In genomic region chr3:152457308-152458035, GRCm38 (mm10) we compare ENCODE assay signal across 14 mouse cellular contexts.
DNase-seq lines count a peak whose midpoint lies in the region; ATAC-seq and TF ChIP-seq lines count a peak whose summit lies in the region.
"Had no signal": no experiment of that assay in that cellular context is flagged by ENCODE, and none has a peak within 500 bp of the region (broad histone marks: within the 10 kb centered on the region; RNA-seq: fewer than 3 reads in every experiment).

No protein-coding gene starts in this region.

- WGBS in heart, embryonic 13.5 days: 43% methylated on average over 2 of the region's 2 CpGs
- 36% methylated on average over 2 of the region's 2 CpGs for WGBS in liver, embryonic 15.5 days (ENCODE audit: insufficient replicate concordance)
- 93% methylated on average over 2 of the region's 2 CpGs for WGBS in midbrain, postnatal 0 days

- no peak for TF ChIP-seq CTCF in midbrain, postnatal 0 days (IDR thresholded peaks at IDR 0.05)

- no peak overlapping the region for H3K9ac ChIP-seq in heart, embryonic 13.5 days
- H3K9ac ChIP-seq in liver, embryonic 15.5 days: no peak overlapping the region
- no peak overlapping the region for H3K9ac ChIP-seq in midbrain, postnatal 0 days (replicated peaks; ENCODE audit: low read length, poor library complexity, severe bottlenecking)
- H3K9ac ChIP-seq: embryonic facial prominence, embryonic 12.5 days; lung, embryonic 14.5 days had no signal

- peaks cover 78% of the 10 kb centered on the region for H3K36me3 ChIP-seq in heart, embryonic 13.5 days
- peaks cover 70% of the 10 kb centered on the region for H3K36me3 ChIP-seq in liver, embryonic 15.5 days (replicated peaks)
- peaks cover 22% of the 10 kb centered on the region for H3K36me3 ChIP-seq in midbrain, postnatal 0 days (ENCODE audit: insufficient read depth, low read length)

- no peaks in the 10 kb centered on the region for H3K27me3 ChIP-seq in heart, embryonic 13.5 days (replicated peaks)
- no peaks in the 10 kb centered on the region for H3K27me3 ChIP-seq in liver, embryonic 15.5 days
- no peaks in the 10 kb centered on the region for H3K27me3 ChIP-seq in midbrain, postnatal 0 days (ENCODE audit: insufficient read depth, low read length)
- H3K27me3 ChIP-seq: embryonic facial prominence, embryonic 12.5 days had no signal

- ATAC-seq in heart, embryonic 13.5 days (ENCODE audit: extremely low read depth, insufficient number of reproducible peaks, low FRiP score, low TSS enrichment): no peak
- ATAC-seq in liver, embryonic 15.5 days (ENCODE audit: insufficient read depth): peak; percentile 77
- no peak for ATAC-seq in midbrain, postnatal 0 days (ENCODE audit: low FRiP score)
- ATAC-seq: intestine, postnatal 0 days had no signal

- DNase-seq in lung, postnatal 36 days: peak; percentile 12
- no peak for DNase-seq in lung, postnatal 4 days
- no peak for DNase-seq in left cerebral cortex, adult 8-10 months (ENCODE audit: low spot score in 2 of 2)
- DNase-seq in thymus, postnatal 14 days: no peak
- DNase-seq in midbrain, postnatal 0 days (ENCODE audit: low spot score): no peak
- DNase-seq: adrenal gland, postnatal 14 days; cerebellum, postnatal 14 days; kidney, postnatal 14 days; left cerebral cortex, postnatal 4 days; lung, embryonic 14.5 days had no signal

- peaks cover 8% of the 10 kb centered on the region; the same call in 1 of the 2 replicates for H3K9me3 ChIP-seq in heart, embryonic 13.5 days
- H3K9me3 ChIP-seq in liver, embryonic 15.5 days (replicated peaks): no peaks in the 10 kb centered on the region
- no peaks in the 10 kb centered on the region for H3K9me3 ChIP-seq in midbrain, postnatal 0 days (ENCODE audit: low read length)
- H3K9me3 ChIP-seq: embryonic facial prominence, embryonic 12.5 days had no signal

- H3K4me1 ChIP-seq in heart, embryonic 13.5 days: peaks cover 32% of the 10 kb centered on the region
- peaks cover 10% of the 10 kb centered on the region for H3K4me1 ChIP-seq in liver, embryonic 15.5 days (replicated peaks)
- no peaks in the 10 kb centered on the region for H3K4me1 ChIP-seq in midbrain, postnatal 0 days (ENCODE audit: insufficient read depth, low read length)

- no peak overlapping the region for H3K4me3 ChIP-seq in heart, embryonic 13.5 days
- H3K4me3 ChIP-seq in liver, embryonic 15.5 days (replicated peaks): no peak overlapping the region
- H3K4me3 ChIP-seq in midbrain, postnatal 0 days (ENCODE audit: low read depth, low read length): no peak overlapping the region
- H3K4me3 ChIP-seq: embryonic facial prominence, embryonic 12.5 days had no signal

- H3K4me2 ChIP-seq in heart, embryonic 13.5 days: no peak overlapping the region
- H3K4me2 ChIP-seq in liver, embryonic 15.5 days: no peak overlapping the region
- no peak overlapping the region for H3K4me2 ChIP-seq in midbrain, postnatal 0 days (ENCODE audit: low read depth, low read length, poor library complexity, severe bottlenecking)
- H3K4me2 ChIP-seq: embryonic facial prominence, embryonic 12.5 days; lung, embryonic 14.5 days had no signal

- peak overlapping the region; percentile 72 for H3K27ac ChIP-seq in heart, embryonic 13.5 days (replicated peaks)
- H3K27ac ChIP-seq in liver, embryonic 15.5 days (replicated peaks): no peak overlapping the region
- H3K27ac ChIP-seq in midbrain, postnatal 0 days (ENCODE audit: low read depth, low read length): no peak overlapping the region
- H3K27ac ChIP-seq: embryonic facial prominence, embryonic 12.5 days had no signal
